Mouse (Mus musculus) frontal cortex, postnatal 36 days (tissue): ENCODE data around the gene Sdk1.

Experiments
- DNase-seq, 2 experiments: peaks; one replicate each; pipeline ENCODE4 v3.0.0; 2022; ENCODE audit warnings: low spot score in 2 of 2

Sdk1 gene

GRCm38 (mm10) chr5:142113210-142114175, 872.2 kb downstream of the Sdk1 start:
- DNase-seq, result no peak

- DNase-seq, result no peak
Observed at GRCm38 (mm10) chr5:142127779-142128178, 886.5 kb downstream of the Sdk1 start.

GRCm38 (mm10) chr5:142128181-142128611, 886.9 kb downstream of the Sdk1 start:
- no peak for DNase-seq

- no peak for DNase-seq
Observed at GRCm38 (mm10) chr5:142130004-142130403, 888.7 kb downstream of the Sdk1 start.

- peak; percentile 11 to 51 for DNase-seq
Observed at GRCm38 (mm10) chr5:142139978-142140377, 898.7 kb downstream of the Sdk1 start.

GRCm38 (mm10) chr5:142149594-142149993, 908.3 kb downstream of the Sdk1 start:
- DNase-seq, result peak in 1 of 2 experiments; percentile 2

GRCm38 (mm10) chr5:142150756-142151155, 909.5 kb downstream of the Sdk1 start:
- no peak for DNase-seq

GRCm38 (mm10) chr5:142156868-142157852, 915.9 kb downstream of the Sdk1 start:
- DNase-seq, result no peak

- no peak for DNase-seq
Observed at GRCm38 (mm10) chr5:142163483-142163882, 922.2 kb downstream of the Sdk1 start.

GRCm38 (mm10) chr5:142173636-142174035, 932.3 kb downstream of the Sdk1 start:
- DNase-seq, result no peak

GRCm38 (mm10) chr5:142178164-142178563, 936.9 kb downstream of the Sdk1 start:
- DNase-seq, result peak; percentile 20 to 48

GRCm38 (mm10) chr5:142179304-142179703, 938.0 kb downstream of the Sdk1 start:
- no peak for DNase-seq

GRCm38 (mm10) chr5:142181862-142182261, 940.6 kb downstream of the Sdk1 start:
- no peak for DNase-seq

- no peak for DNase-seq
Observed at GRCm38 (mm10) chr5:142188765-142189164, 947.5 kb downstream of the Sdk1 start.

- no peak for DNase-seq
Observed at GRCm38 (mm10) chr5:142209911-142210310, 968.6 kb downstream of the Sdk1 start.

- DNase-seq, result no peak
Observed at GRCm38 (mm10) chr5:142212252-142212651, 971.0 kb downstream of the Sdk1 start.

GRCm38 (mm10) chr5:142215981-142216380, 974.7 kb downstream of the Sdk1 start:
- peak in 1 of 2 experiments; percentile 8 for DNase-seq

- no peak for DNase-seq
Observed at GRCm38 (mm10) chr5:142220851-142221503, 979.7 kb downstream of the Sdk1 start.

- DNase-seq, result no peak
Observed at GRCm38 (mm10) chr5:142228957-142229810, 987.9 kb downstream of the Sdk1 start.

- DNase-seq, result no peak
Observed at GRCm38 (mm10) chr5:142229811-142230205, 988.5 kb downstream of the Sdk1 start.

- no peak for DNase-seq
Observed at GRCm38 (mm10) chr5:142240288-142240687, 999.0 kb downstream of the Sdk1 start.
